Mouse (Mus musculus): ENCODE data around the gene Flrt1. TPM values are rescaled to one million over a fixed set of nuclear protein-coding genes. Genes with fewer than 3 reads are reported as not detected.
"Not testable (repeated sequence)": the region's sequence is repeated elsewhere in the genome, so short reads cannot be mapped to it uniquely, and the experiment has no call there.

The Flrt1 gene
- polyA plus RNA-seq, 1 experiment from 2014 or later = 7.1 TPM

DNA sequence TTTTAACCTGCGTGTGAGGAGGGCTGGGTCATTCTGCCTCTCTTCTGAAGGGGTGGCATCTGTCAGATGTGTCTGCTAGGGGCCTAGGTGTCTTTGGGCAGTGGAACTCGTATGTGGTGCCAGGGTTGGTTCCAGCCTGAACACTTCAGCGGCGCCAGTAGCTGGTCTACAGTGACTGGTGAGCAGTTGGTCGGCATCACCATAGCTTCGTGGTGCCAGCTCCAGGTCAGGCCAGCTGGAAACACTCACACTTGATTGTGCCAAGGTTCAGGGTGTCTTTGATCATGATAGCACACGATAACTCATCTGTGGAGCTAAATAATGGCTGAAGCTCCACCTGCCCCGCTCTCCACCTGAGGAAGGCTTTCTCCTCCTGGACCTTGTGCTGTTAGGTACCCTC lies 42.6 kb downstream of the Flrt1 start:
- Histone ChIP-seq H3K9me3 (no peaks in the 10 kb centered on the region), H3K4me2 (no peak overlapping the region), H3K36me3 (no peaks in the 10 kb centered on the region), H3K4me1 (replicated peaks) (peaks cover 38% of the 10 kb centered on the region), H3K9ac (no peak overlapping the region), H3K4me3 (no peak overlapping the region), H3K27ac (no peak overlapping the region), H3K27me3 (peaks cover 44% of the 10 kb centered on the region)
- no peak for ATAC-seq (ENCODE audit: low FRiP score)
- WGBS = 94% methylated on average over 8 of the region's 8 CpGs

DNA sequence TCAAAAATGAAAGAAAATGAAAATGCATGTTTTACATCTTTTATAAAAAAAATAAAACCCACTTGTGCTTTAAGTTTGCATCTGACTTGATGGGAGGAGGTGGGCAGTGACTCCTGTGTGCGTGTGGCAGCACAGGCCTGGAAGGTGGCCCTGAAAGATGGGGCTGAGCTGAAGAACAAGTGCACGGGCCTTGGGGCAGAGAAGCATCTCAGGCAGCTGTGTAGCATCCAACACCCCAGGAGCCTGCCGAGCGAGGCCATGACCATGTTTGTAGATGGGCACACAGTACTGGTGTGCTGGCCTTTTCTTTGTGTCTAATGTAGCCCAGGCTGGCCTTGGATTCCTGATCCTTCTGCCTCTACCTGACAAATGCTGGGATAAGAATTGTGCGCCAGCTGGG lies 43.4 kb downstream of the Flrt1 start:
- 88% methylated on average over 5 of the region's 5 CpGs for WGBS
- H3K9me3 ChIP-seq = no peaks in the 10 kb centered on the region

DNA sequence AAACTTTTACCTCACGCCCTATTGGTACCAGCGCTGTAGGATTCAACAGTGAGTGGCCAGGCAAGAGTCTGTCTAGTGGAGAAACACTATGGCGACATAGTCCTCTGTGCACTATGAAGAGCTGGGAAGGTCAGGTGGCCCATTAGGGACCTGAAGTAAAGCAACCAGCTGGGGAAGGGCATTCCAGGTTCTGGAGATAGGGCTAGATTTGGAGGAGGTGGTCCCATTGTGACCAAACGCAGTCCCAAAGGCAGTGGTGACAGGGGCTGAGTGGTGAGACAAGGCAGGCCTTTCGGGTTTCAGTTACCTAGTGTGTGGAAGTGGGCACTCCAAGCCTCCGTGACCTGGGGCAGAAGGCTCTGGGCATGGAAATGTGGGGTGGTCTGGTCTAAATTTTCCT lies 47.0 kb downstream of the Flrt1 start:
- peaks cover 66% of the 10 kb centered on the region for H3K27me3 ChIP-seq
- no peaks in the 10 kb centered on the region for H3K9me3 ChIP-seq
- H3K4me3 ChIP-seq = no peak overlapping the region
- WGBS = 62% methylated on average over 6 of the region's 6 CpGs
- no peaks in the 10 kb centered on the region for H3K36me3 ChIP-seq
- H3K27ac ChIP-seq = no peak overlapping the region
- H3K4me1 ChIP-seq (replicated peaks) = peaks cover 24% of the 10 kb centered on the region
- H3K9ac ChIP-seq = no peak overlapping the region; the same call in 1 of the 2 replicates
- no peak for ATAC-seq (ENCODE audit: low FRiP score)
- H3K4me2 ChIP-seq = peak overlapping the region; percentile 100; the same call in 1 of the 2 replicates

More for the DNA sequence above, 43.4 kb downstream of the Flrt1 start:
- peaks cover 46% of the 10 kb centered on the region for H3K27me3 ChIP-seq
- H3K9ac ChIP-seq = no peak overlapping the region
- H3K4me1 ChIP-seq (replicated peaks) = peaks cover 38% of the 10 kb centered on the region
- no peak for ATAC-seq (ENCODE audit: low FRiP score)
- H3K4me2 ChIP-seq = no peak overlapping the region
- H3K4me3 ChIP-seq = no peak overlapping the region
- no peaks in the 10 kb centered on the region for H3K36me3 ChIP-seq
- no peak overlapping the region for H3K27ac ChIP-seq

DNA sequence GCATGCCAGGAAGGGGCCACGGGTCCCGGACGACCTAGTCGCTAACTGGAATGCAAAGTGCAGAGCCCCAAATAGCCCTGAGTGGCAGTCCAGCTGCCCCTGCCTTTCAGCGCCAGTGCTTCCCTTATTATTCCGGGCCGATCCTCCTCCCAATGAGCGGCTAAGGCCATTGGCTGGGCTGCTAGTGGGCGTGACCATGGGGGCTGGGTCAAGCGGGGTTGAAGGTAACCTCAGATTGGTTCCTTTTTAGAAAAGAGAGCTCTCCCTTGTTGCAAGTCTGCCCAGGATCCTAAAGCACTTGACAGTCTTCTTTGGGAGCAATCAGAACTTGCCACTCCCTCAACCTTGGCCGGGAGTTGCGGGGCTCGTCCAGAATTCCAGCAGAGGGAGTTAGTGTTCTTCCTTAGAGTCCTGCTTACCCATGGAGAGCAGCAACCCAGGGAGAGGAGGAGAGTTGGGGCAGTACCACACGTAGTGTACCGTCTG lies 47.8 kb downstream of the Flrt1 start:
- WGBS = under 1% methylated on average over 15 of the region's 15 CpGs
- H3K36me3 ChIP-seq = no peaks in the 10 kb centered on the region
- no peaks in the 10 kb centered on the region for H3K9me3 ChIP-seq
- H3K4me2 ChIP-seq = peak overlapping the region; percentile 100
- H3K9ac ChIP-seq = peak overlapping the region; percentile 79; the same call in 1 of the 2 replicates
- peak overlapping the region; percentile 66 for H3K4me3 ChIP-seq
- peak; percentile 48 for ATAC-seq (ENCODE audit: low FRiP score)
- peaks cover 24% of the 10 kb centered on the region for H3K4me1 ChIP-seq (replicated peaks)
- H3K27me3 ChIP-seq = peaks cover 64% of the 10 kb centered on the region
- H3K27ac ChIP-seq = no peak overlapping the region

DNA sequence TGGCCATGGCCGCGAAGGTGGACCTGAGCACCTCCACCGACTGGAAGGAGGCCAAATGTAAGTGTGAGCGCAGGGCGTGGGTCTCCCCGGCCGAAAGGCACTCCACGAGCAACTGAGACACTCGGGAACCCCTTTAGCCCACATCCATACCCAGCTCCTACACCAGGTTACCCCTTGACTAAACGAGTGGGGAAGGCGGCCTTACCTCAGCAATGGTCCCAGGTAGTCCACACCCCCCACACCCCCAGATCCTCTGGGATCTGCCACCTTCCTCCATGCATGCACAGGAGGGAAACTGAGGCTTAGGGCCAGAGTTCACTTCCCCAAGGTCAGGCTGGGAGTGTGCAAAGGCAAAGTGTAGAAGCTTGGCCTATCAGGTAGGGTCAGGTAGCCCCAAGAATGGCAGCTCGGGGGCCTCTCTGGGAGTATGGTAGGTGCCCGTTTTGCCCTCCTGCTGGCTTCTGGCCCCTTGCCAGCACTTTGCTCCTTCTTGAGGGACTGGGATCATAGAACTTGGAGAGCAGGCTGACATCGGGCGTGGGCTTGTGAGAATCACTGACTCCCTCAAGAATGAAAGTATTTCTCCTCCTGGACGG lies 48.3 kb downstream of the Flrt1 start:
- H3K36me3 ChIP-seq = no peaks in the 10 kb centered on the region
- WGBS = 4% methylated on average over 16 of the region's 16 CpGs
- H3K9me3 ChIP-seq = no peaks in the 10 kb centered on the region
- H3K4me2 ChIP-seq = peak overlapping the region; percentile 100
- H3K9ac ChIP-seq = peak overlapping the region; percentile 79
- ATAC-seq (ENCODE audit: low FRiP score) = peak; percentile 22
- H3K4me3 ChIP-seq = peak overlapping the region; percentile 66
- H3K4me1 ChIP-seq (replicated peaks) = peaks cover 24% of the 10 kb centered on the region
- H3K27me3 ChIP-seq = peaks cover 66% of the 10 kb centered on the region
- no peak overlapping the region for H3K27ac ChIP-seq

DNA sequence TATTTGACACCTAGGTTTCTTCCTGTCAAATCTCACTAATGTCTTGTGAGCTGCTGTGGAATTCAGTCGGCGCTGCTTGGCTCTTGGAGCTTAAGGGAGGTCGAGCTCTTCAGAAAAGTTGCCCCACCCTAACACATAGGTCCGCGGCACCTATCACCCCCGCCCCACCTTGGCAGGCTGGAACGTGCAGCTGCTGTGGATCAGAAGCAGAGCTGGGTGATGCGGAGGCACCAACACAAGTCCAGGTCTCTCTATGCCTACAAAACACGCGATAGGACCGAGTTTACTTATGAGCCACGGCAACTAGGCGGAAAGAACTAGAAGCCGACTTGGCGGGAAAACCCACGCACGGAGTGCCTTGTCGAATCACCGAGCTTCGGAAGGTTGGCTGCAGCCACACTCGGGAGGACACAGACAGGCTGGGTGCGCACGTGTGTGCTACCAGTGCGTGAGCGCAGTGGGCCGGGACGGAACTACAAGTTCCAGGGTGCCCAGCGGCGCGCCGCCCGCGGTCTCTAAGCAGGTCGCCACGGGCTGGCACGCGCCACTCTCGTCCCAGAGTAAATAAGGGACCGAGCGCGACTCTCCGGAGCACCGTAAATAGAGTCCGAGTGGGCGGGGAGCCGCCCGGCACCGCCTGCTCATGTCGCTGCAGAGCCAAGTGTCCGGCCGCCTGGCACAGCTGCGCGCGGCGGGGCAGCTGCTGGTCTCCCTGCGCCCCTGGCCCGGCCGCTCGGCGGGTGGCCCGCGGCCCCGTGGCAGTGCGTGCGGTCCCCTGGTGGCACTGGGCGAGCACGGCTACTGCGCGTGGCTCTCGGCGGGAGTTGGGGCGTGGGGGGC lies 49.1 kb downstream of the Flrt1 start, which contains the start of gene Macrod1:
Gene Macrod1, plus strand, starts transcription at position 563 of the 840 bp plus-strand sequence.
- Histone ChIP-seq H3K9me3 (no peaks in the 10 kb centered on the region), H3K4me3 (peak within 1 kb of the TSS; percentile 66), H3K27me3 (peaks cover 64% of the 10 kb centered on the region), H3K36me3 (no peaks in the 10 kb centered on the region), H3K27ac (no peak within 1 kb of the TSS), H3K4me2 (peak within 1 kb of the TSS; percentile 100), H3K9ac (peak within 1 kb of the TSS; percentile 79), H3K4me1 (replicated peaks) (peaks cover 24% of the 10 kb centered on the region)
- 1% methylated on average over 68 of the region's 72 CpGs for WGBS
- ATAC-seq (ENCODE audit: low FRiP score) = peak; percentile 88

DNA sequence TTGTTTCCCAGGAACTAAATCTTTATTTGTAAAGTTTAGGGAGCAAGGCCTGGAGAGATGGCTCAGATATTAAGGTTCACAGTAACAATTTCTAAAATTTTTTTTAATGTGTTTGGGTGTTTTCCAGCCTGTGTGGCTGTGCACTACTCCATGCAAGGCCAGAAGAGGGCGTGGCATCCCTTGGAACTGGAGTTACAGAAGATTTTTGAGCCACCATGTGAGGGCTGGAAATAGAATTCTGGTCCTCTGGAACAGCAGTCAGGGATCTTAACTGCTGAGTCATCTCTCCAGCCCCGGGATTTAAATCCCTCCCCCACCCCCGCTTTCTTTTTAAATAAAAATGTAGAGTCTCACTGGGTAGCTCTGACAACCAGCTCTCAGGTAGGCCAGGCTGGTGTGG lies 50.4 kb downstream of the Flrt1 start:
- H3K27me3 ChIP-seq = peaks cover 54% of the 10 kb centered on the region
- H3K9me3 ChIP-seq = no peaks in the 10 kb centered on the region
- no peaks in the 10 kb centered on the region for H3K36me3 ChIP-seq
- no peak overlapping the region for H3K9ac ChIP-seq
- 53% methylated on average over 3 of the region's 3 CpGs for WGBS
- no peak overlapping the region for H3K4me3 ChIP-seq
- no peak for ATAC-seq (ENCODE audit: low FRiP score)
- H3K27ac ChIP-seq = no peak overlapping the region
- H3K4me2 ChIP-seq = no peak overlapping the region
- peaks cover 24% of the 10 kb centered on the region for H3K4me1 ChIP-seq (replicated peaks)

DNA sequence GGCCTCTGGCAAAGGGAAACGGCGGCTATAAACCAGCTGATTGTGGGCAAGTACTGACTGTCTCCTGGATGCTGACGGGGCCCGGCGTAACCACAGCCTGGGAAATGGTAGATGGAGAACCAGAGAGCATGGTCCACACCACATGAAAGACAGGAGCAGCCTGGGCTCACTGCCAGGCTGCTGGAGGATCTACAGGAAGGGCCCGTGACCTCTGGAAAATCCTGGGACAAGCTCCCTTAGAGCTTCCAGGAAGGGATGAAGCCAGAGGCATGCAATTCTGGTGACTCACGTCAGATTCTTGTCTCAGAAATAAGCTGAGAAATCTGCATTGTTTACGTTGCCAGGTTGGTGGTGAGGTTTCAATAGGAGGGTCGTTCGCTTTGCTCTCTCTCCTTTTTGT lies 50.8 kb downstream of the Flrt1 start:
- 72% methylated on average over 10 of the region's 10 CpGs for WGBS
- no peak for ATAC-seq (ENCODE audit: low FRiP score)
- no peak overlapping the region for H3K9ac ChIP-seq

DNA sequence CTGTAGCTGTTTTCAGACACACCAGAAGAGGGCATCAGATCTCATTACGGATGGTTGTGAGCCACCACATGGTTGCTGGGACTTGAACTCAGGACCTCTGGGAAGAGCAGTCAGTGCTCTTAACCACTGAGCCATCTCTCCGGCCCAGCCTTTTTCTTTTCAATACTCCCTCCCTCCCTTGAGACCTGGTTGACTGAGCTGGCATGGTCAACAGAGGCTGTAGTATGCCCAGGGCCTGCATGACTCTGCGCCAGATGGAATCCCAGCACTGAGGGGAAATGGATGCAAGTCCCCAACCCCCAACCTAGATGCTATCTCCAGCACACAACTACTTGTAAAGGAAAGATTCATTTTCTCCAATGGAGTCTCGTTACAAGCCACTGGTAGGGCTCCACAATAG lies 52.1 kb downstream of the Flrt1 start:
- Histone ChIP-seq H3K4me1 (replicated peaks) (peaks cover 23% of the 10 kb centered on the region), H3K27me3 (peaks cover 36% of the 10 kb centered on the region)
- H3K27ac ChIP-seq; H3K9me3 ChIP-seq; H3K36me3 ChIP-seq; H3K4me3 ChIP-seq; H3K9ac ChIP-seq; H3K4me2 ChIP-seq; ATAC-seq (ENCODE audit: low FRiP score): not testable (repeated sequence)
- WGBS = 81% methylated on average over 4 of the region's 4 CpGs

More for the DNA sequence above, 50.8 kb downstream of the Flrt1 start:
- Histone ChIP-seq H3K4me1 (replicated peaks) (peaks cover 24% of the 10 kb centered on the region), H3K36me3 (no peaks in the 10 kb centered on the region), H3K9me3 (no peaks in the 10 kb centered on the region), H3K27me3 (peaks cover 50% of the 10 kb centered on the region), H3K4me2 (no peak overlapping the region), H3K27ac (no peak overlapping the region), H3K4me3 (no peak overlapping the region)

DNA sequence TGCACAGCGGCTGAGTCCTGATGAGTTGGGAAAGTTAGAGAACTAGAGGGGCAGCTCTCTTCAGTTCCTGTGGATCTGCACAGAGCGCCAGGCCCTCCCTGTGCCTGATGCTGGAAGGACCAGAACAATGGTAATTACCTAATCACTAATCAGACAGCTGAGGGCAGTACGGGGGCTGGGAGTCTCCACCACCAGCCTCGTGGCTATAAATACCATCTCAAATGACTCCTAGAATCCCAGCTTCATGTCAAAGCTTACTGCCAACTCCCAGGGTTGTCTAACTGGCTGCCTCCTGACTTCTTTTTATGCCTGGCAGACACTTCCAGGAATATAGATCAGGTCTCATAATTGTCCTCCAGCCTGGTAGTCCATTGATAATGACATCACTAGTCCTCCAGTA lies 60.8 kb downstream of the Flrt1 start:
- Histone ChIP-seq H3K27me3 (no peaks in the 10 kb centered on the region), H3K4me1 (replicated peaks) (peaks cover 7% of the 10 kb centered on the region), H3K4me3 (no peak overlapping the region), H3K27ac (no peak overlapping the region), H3K9ac (no peak overlapping the region), H3K9me3 (no peaks in the 10 kb centered on the region), H3K36me3 (no peaks in the 10 kb centered on the region), H3K4me2 (no peak overlapping the region)
- no peak for ATAC-seq (ENCODE audit: low FRiP score)
- 42% methylated on average over 4 of the region's 4 CpGs for WGBS

DNA sequence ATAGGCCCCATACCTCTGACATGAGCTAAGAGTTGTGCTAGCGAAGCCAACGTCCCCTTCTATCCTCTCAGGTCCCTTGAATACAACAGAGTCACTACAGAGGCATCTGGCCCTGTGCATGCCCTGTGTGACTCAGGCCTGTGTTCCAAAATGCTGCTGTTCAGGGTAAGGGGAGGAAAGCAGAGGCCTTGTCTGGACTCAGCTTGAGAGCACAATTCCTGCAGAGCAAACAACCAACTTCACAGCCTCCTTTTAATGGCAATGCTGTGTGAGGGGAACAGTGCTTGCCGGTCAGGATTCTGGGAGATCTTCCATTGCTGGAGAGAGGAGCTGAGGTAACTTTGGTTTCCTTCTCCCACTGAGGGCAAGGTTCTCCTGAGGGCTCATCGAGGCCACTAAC lies 61.2 kb downstream of the Flrt1 start:
- 69% methylated on average over 4 of the region's 4 CpGs for whole genome bisulfite sequencing
- H3K4me2 ChIP-seq = no peak overlapping the region
- H3K9ac ChIP-seq = no peak overlapping the region
- ATAC-seq (ENCODE audit: low FRiP score) = no peak
- no peaks in the 10 kb centered on the region for H3K9me3 ChIP-seq
- no peaks in the 10 kb centered on the region for H3K36me3 ChIP-seq
- peaks cover 7% of the 10 kb centered on the region for H3K4me1 ChIP-seq (replicated peaks)
- H3K27me3 ChIP-seq = no peaks in the 10 kb centered on the region
- H3K4me3 ChIP-seq = no peak overlapping the region
- no peak overlapping the region for H3K27ac ChIP-seq

Data from hindbrain, embryonic 13.5 days (tissue).